Mouse (Mus musculus) stomach, postnatal 0 days (tissue): Measurements from ENCODE around the gene Atp6v0e2. TPM values are rescaled to one million over a fixed set of nuclear protein-coding genes. Genes with fewer than 3 reads are reported as not detected.
A peak's percentile ranks its signal among the peaks of the same experiment; 100 is the strongest.

Experiments
- ATAC-seq: fragments of 200-750 bp; cut with Nextera tagmentation; 2 replicates; pipeline ENCODE4 v1.8.0; 2017; ENCODE audit not compliant: low FRiP score, low TSS enrichment
- DNase-seq: peaks from one replicate; pipeline ENCODE4 v3.0.0-alpha.2; 2016; ENCODE audit warnings: low spot score
- H3K27ac ChIP-seq: fragments of 300-500 bp; sonication (generic); replicated peaks from 2 replicates; pipeline ENCODE4 v1.5.1; 2014; ENCODE audit warnings: mild to moderate bottlenecking, control low read depth
- H3K27me3 ChIP-seq: fragments of 300-500 bp; sonication (generic); 2 replicates; pipeline ENCODE4 v1.6.1; 2014; ENCODE audit warnings: low read length; ENCODE audit not compliant: control insufficient read depth, insufficient read depth
- H3K36me3 ChIP-seq: fragments of 300-500 bp; sonication (generic); 2 replicates; pipeline ENCODE4 v1.6.1; 2014; ENCODE audit warnings: low read length, mixed read lengths; ENCODE audit not compliant: control insufficient read depth, insufficient read depth
- H3K4me1 ChIP-seq: fragments of 300-500 bp; sonication (generic); replicated peaks from 2 replicates; pipeline ENCODE4 v1.6.1; 2014; ENCODE audit warnings: antibody characterized with exemption; ENCODE audit not compliant: control insufficient read depth, insufficient read depth
- H3K4me2 ChIP-seq: fragments of 300-500 bp; sonication (generic); replicated peaks from 2 replicates; pipeline ENCODE4 v1.6.1; 2014; ENCODE audit warnings: low read depth, mild to moderate bottlenecking, control low read depth, moderate library complexity
- H3K4me3 ChIP-seq: fragments of 300-500 bp; sonication (generic); 2 replicates; pipeline ENCODE4 v1.5.1; 2014; ENCODE audit warnings: low read depth, low read length, control low read depth
- H3K9ac ChIP-seq: fragments of 300-500 bp; sonication (generic); 2 replicates; pipeline ENCODE4 v1.6.1; 2014; ENCODE audit warnings: mild to moderate bottlenecking, low read length, control low read depth, mixed read lengths
- H3K9me3 ChIP-seq: fragments of 300-500 bp; sonication (generic); 2 replicates; pipeline ENCODE4 v1.6.1; 2016; ENCODE audit warnings: low read length; ENCODE audit not compliant: control insufficient read depth
- CTCF ChIP-seq: IDR thresholded peaks from 2 replicates; pipeline ENCODE4 v1.5.1; 2016; ENCODE audit warnings: antibody characterized with exemption, low read depth, mild to moderate bottlenecking, moderate library complexity
- EP300 ChIP-seq: optimal IDR thresholded peaks from 2 replicates; pipeline ENCODE3; 2016; ENCODE audit warnings: antibody characterized with exemption
- WGBS: fragments of 180-500 bp; shearing (Covaris S2); extraction: QIAGEN DNeasy Blood & Tissue Kit; methylation state at CpG from one replicate; pipeline ENCODE4 v1.1.7; 2014; 5-methylcytosine and 5-hydroxymethylcytosine counted together
- polyA plus RNA-seq: library from polyadenylated mRNA; unstranded; fragments of >200 nt; fragmentation: Nextera tagmentation; extraction: Ambion mirVana; gene quantifications from 2 replicates; pipeline ENCODE4 v1.2.1, GENCODE M21; 2015

Atp6v0e2 gene
- polyA plus RNA-seq, 1 experiment from 2014 or later, result 22.1 TPM

DNA sequence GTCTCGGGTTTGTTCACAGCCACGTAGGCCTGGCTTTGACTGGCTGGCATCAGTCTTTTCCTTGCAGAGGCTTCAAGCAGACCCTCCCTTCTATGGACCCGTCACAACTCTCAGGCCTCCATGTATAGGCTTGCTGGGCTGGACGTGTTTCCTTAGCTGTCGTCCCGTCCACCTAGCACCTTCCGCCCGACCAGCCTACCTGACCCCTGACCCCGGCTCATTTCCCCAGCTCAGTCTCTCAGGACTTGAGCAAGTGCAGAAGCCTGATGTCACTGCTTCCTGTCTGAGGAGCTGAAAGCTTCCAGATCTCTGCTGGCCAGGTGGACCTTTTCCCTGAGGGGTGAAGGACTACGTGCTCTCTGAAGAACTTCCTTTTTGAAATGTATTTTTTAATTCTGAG lies 35.9 kb downstream of the Atp6v0e2 start:
- H3K9me3 ChIP-seq, result no peaks in the 10 kb centered on the region
- peak overlapping the region; percentile 78 for H3K27ac ChIP-seq
- H3K27me3 ChIP-seq, result no peaks in the 10 kb centered on the region
- peaks cover 2% of the 10 kb centered on the region; the same call in 1 of the 2 replicates for H3K36me3 ChIP-seq
- H3K9ac ChIP-seq, result no peak overlapping the region
- 41% methylated on average over 10 of the region's 10 CpGs for WGBS
- TF ChIP-seq CTCF, result no peak
- no peak for TF ChIP-seq EP300
- H3K4me3 ChIP-seq, result no peak overlapping the region
- ATAC-seq (peak; percentile 27; the same call in 1 of the 2 replicates), DNase-seq (no peak)
- no peak overlapping the region for H3K4me2 ChIP-seq
- 0 out of 2 replicates have a peak, but pooled peaks cover 3% of the 10 kb centered on the region for H3K4me1 ChIP-seq

DNA sequence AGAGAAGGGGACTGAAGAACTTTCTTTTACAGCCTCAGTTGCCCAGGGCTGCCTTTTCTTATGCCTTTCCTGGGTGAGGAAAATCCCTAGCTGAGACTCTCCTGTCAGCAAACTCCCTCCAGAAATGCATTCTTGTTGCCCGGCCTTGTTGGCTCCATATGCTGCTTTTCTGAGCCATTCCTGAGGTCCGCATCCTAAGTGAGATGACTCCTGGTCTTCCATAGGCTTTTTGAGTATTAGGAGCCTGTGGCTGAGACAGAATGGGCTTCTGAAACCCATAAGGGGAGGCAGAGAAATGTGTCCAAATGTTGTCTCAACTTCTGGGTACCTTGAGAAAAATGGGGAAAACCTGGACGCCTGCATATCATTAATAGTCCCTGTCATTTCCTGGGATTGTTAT lies 36.6 kb downstream of the Atp6v0e2 start:
- DNase-seq (no peak), ATAC-seq (no peak)
- H3K27ac ChIP-seq, result no peak overlapping the region
- H3K9me3 ChIP-seq, result no peaks in the 10 kb centered on the region
- peaks cover 2% of the 10 kb centered on the region; the same call in 1 of the 2 replicates for H3K36me3 ChIP-seq
- H3K4me1 ChIP-seq, result peaks cover 1% of the 10 kb centered on the region; the same call in 1 of the 2 replicates
- H3K4me2 ChIP-seq, result no peak overlapping the region
- H3K4me3 ChIP-seq, result no peak overlapping the region
- no peak for TF ChIP-seq EP300
- TF ChIP-seq CTCF, result no peak
- 73% methylated on average over 3 of the region's 3 CpGs for WGBS
- H3K27me3 ChIP-seq, result no peaks in the 10 kb centered on the region
- H3K9ac ChIP-seq, result no peak overlapping the region

DNA sequence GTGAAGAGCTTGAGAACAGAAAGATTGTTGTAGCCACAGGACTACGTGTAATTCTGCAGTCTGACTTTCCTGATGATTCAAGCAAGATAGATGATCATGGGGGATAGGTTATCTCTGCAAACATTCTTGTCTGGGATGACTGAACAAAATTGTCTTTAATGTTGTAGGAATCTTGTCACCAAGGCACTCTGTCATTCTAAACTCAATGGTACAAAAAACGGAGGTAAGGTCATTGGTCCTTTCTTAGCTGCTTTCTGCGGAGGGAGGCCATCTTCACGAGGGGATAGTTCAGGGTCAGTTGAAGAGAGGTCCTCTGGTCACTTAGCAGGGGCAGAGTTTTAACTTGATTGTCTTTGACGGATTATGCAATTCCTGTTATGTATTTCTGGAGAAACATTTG lies 41.3 kb downstream of the Atp6v0e2 start:
- H3K4me2 ChIP-seq, result no peak overlapping the region
- 23% methylated on average over 5 of the region's 5 CpGs for WGBS
- DNase-seq (no peak), ATAC-seq (no peak)
- TF ChIP-seq CTCF (no peak), EP300 (no peak)
- H3K4me3 ChIP-seq, result no peak overlapping the region
- H3K27me3 ChIP-seq, result no peaks in the 10 kb centered on the region
- peak overlapping the region; percentile 83 for H3K27ac ChIP-seq
- peaks cover 4% of the 10 kb centered on the region; the same call in 1 of the 2 replicates for H3K4me1 ChIP-seq
- H3K9ac ChIP-seq, result no peak overlapping the region
- H3K36me3 ChIP-seq, result no peaks in the 10 kb centered on the region
- H3K9me3 ChIP-seq, result no peaks in the 10 kb centered on the region

DNA sequence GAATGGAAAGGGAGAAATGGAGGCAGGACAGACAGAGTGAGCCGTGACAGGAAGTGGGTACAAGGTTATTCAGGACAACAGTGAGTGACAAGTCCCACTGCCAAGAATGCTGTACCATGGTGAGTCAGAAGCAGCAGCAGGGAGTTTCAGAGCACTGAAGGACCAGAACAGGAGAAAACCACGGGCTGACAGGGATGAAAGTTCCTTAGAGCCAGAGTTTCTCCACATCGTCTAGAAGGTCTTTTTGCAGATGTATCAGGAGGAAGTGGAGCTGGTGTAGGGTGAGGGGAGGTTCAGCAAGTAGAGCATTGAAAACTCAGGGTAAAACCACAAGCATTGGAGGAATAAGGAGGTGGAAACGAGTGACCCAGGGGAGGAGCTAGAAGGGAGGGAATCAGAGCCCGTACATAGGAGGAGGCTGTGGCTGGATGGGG lies 41.8 kb downstream of the Atp6v0e2 start:
- Histone ChIP-seq H3K27me3 (no peaks in the 10 kb centered on the region), H3K4me2 (peak overlapping the region; percentile 29; the same call in 1 of the 2 replicates), H3K9me3 (no peaks in the 10 kb centered on the region), H3K4me3 (no peak overlapping the region), H3K36me3 (no peaks in the 10 kb centered on the region), H3K4me1 (peaks cover 4% of the 10 kb centered on the region; the same call in 1 of the 2 replicates), H3K9ac (peak overlapping the region; percentile 41), H3K27ac (peak overlapping the region; percentile 83)
- no peak for TF ChIP-seq CTCF
- WGBS, result 18% methylated on average over 5 of the region's 5 CpGs
- ATAC-seq (peak; percentile 77; the same call in 1 of the 2 replicates), DNase-seq (no peak)

DNA sequence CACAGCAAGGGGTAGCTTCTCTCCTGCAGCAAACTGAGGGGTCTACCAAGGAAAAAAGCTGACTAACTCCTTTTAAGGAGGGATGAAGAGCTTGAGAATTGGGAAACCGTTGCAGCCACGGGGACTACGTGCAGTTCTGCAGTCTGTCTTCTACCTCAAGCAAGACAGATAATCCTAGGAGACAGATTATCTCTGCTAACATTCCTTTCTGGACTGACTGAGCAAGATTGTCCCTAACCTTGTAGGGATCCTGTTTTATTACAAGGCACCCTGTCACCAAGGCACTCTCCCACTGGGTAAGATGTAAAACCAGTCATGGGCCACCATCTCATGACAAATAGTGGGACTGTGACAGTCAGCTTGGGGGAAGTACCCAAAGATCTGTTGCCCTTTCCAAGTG lies 43.8 kb downstream of the Atp6v0e2 start:
- ATAC-seq, result no peak

DNA sequence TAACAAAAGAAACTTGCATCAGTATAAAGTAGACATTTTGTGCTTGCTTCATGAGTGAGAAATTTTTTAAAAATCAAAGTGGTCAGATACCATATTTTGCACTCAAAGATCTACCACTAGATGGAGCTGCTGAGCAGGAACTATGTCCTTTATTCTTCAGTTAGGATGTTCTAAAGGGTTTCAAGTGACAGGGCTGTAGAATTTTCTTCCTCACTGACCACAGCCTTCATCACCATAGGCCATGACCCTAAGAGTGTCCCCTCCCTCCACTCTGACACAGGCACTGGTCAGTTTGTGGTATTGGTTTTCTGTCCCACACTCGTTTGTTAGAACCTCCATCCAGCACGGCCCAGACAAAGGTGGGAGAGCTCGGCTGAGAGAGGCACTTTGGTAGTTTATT lies 44.6 kb downstream of the Atp6v0e2 start:
- no peak for DNase-seq
- Histone ChIP-seq H3K36me3 (no peaks in the 10 kb centered on the region), H3K27ac (no peak overlapping the region), H3K4me2 (no peak overlapping the region), H3K9ac (no peak overlapping the region), H3K4me3 (no peak overlapping the region), H3K9me3 (no peaks in the 10 kb centered on the region), H3K27me3 (no peaks in the 10 kb centered on the region), H3K4me1 (peaks cover 4% of the 10 kb centered on the region; the same call in 1 of the 2 replicates)
- ATAC-seq, result 0 out of 2 replicates have a peak, but pooled peaks have one; percentile 42
- WGBS, result 75% methylated on average over 3 of the region's 3 CpGs
- TF ChIP-seq EP300 (no peak), CTCF (peak; percentile 88)

More for the DNA sequence above, 43.8 kb downstream of the Atp6v0e2 start:
- H3K4me3 ChIP-seq, result no peak overlapping the region
- 44% methylated on average over 3 of the region's 3 CpGs for WGBS
- H3K4me2 ChIP-seq, result no peak overlapping the region
- H3K27me3 ChIP-seq, result no peaks in the 10 kb centered on the region
- no peaks in the 10 kb centered on the region for H3K36me3 ChIP-seq
- no peaks in the 10 kb centered on the region for H3K9me3 ChIP-seq
- H3K9ac ChIP-seq, result no peak overlapping the region
- H3K4me1 ChIP-seq, result peaks cover 4% of the 10 kb centered on the region; the same call in 1 of the 2 replicates
- no peak for DNase-seq
- peak overlapping the region; percentile 40; the same call in 1 of the 2 replicates for H3K27ac ChIP-seq
- TF ChIP-seq CTCF (no peak), EP300 (no peak)
